Mouse (Mus musculus) limb, embryonic 13.5 days (tissue): ENCODE measurements at regions not wholly inside any gene's neighbourhood (a gene's known extent, or its start where the extent isn't known, plus 50 kb on each side); places are given as distances from the start of the nearest gene placed in this dataset.

Experiments used
- ATAC-seq: fragments of 200-750 bp; cut with Nextera tagmentation; 2 replicates; pipeline ENCODE4 v1.8.0; 2017; ENCODE audit warnings: low read depth, moderate number of reproducible peaks, moderate TSS enrichment; ENCODE audit not compliant: low FRiP score
- H3K27ac ChIP-seq: fragments of 300-500 bp; sonication (generic); 2 replicates; pipeline ENCODE4 v1.5.1; 2015; ENCODE audit warnings: inconsistent platforms, mild to moderate bottlenecking, moderate library complexity
- H3K27me3 ChIP-seq: fragments of 300-500 bp; sonication (generic); 2 replicates; pipeline ENCODE4 v1.6.1; 2015; ENCODE audit warnings: mild to moderate bottlenecking, inconsistent platforms
- H3K36me3 ChIP-seq: fragments of 300-500 bp; sonication (generic); 2 replicates; pipeline ENCODE4 v1.6.1; 2015; ENCODE audit warnings: inconsistent platforms, mild to moderate bottlenecking, moderate library complexity
- H3K4me1 ChIP-seq: fragments of 300-500 bp; sonication (generic); 2 replicates; pipeline ENCODE4 v1.6.1; 2015; ENCODE audit warnings: inconsistent platforms
- H3K4me2 ChIP-seq: fragments of 300-500 bp; sonication (generic); replicated peaks from 2 replicates; pipeline ENCODE4 v1.6.1; 2015; ENCODE audit warnings: inconsistent platforms, mild to moderate bottlenecking, moderate library complexity
- H3K4me3 ChIP-seq: fragments of 300-500 bp; sonication (generic); 2 replicates; pipeline ENCODE4 v1.5.1; 2015; ENCODE audit warnings: moderate library complexity, mild to moderate bottlenecking, inconsistent platforms
- H3K9ac ChIP-seq: fragments of 300-500 bp; sonication (generic); 2 replicates; pipeline ENCODE4 v1.6.1; 2015; ENCODE audit warnings: mild to moderate bottlenecking, inconsistent platforms
- H3K9me3 ChIP-seq: fragments of 300-500 bp; sonication (generic); 2 replicates; pipeline ENCODE4 v1.6.1; 2016; ENCODE audit warnings: inconsistent platforms
- WGBS: fragments of 180-500 bp; shearing (Covaris S2); methylation state at CpG from one replicate; pipeline ENCODE4 v1.1.7; 2015; 5-methylcytosine and 5-hydroxymethylcytosine counted together

DNA sequence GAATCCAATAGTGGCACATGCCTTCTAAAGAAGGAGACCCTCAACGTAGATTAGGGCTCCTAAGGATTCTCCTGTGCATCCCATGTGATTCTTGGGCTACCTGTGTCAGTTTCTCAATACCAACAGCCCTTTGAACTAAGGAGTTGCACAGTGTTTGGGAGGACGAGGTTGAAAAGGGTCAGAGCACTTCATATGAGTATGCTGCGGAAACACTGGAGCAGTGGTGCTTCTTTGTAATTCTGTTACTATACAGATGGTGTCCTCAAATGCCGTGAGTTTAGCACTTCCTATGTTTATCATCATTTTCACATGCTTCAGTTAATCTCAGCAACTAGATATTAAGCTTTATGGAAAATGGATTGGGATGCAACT is 592.3 kb downstream of the Serpinb8 start:
- no peaks in the 10 kb centered on the region for H3K27me3 ChIP-seq
- H3K36me3 ChIP-seq: no peaks in the 10 kb centered on the region
- no peak overlapping the region for H3K27ac ChIP-seq
- no peak overlapping the region for H3K4me3 ChIP-seq
- H3K4me1 ChIP-seq: 0 out of 2 replicates have a peak, but pooled peaks cover 3% of the 10 kb centered on the region
- no peaks in the 10 kb centered on the region for H3K9me3 ChIP-seq
- ATAC-seq: no peak
- no peak overlapping the region for H3K9ac ChIP-seq
- 47% methylated on average over 4 of the region's 4 CpGs for WGBS
- H3K4me2 ChIP-seq: no peak overlapping the region

DNA sequence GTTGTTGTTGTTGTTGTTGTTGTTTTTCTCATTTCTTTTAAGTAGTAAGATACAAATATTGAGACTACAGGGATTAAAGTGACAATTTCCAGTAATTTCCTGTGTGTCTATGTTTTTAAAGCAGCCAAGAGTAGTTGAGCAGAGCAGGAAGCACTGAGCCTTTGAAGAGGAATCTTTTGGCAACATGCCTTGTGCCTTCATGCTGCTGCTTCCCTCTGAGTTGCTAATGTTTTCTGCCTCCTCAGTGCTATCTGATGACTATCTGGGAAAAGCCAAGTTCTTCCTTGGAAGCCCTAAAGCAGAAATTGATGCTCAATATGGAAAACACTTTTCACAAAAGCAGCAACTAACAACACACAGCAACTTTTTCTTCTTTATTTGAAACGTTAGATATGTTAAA is 634.2 kb downstream of the Serpinb8 start:
- no peak overlapping the region for H3K4me3 ChIP-seq
- no peaks in the 10 kb centered on the region for H3K4me1 ChIP-seq
- H3K27me3 ChIP-seq: no peaks in the 10 kb centered on the region
- no peak overlapping the region for H3K9ac ChIP-seq
- WGBS: 77% methylated on average over 1 of the region's 1 CpGs
- no peaks in the 10 kb centered on the region for H3K9me3 ChIP-seq
- H3K27ac ChIP-seq: no peak overlapping the region
- no peak overlapping the region for H3K4me2 ChIP-seq
- no peaks in the 10 kb centered on the region for H3K36me3 ChIP-seq
- no peak for ATAC-seq

DNA sequence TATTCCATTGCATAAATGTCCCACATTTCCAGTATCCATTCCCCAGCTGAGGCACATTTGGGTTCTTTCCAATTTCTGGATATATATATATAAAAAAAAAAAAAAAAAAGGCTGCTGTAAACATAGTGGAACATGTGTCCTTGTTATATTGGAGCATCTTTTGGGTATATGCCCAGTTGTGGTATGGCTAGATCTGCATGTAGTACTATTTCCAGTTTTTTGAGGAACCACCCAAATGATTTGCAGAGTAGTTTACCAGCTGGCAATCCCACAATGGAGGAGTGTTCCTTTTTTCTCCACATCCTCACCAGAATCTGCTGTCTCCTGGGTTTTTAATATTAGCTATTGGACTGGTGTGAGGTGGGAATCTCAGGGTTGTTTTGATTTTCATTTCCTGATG is 650.3 kb downstream of the Serpinb8 start:
- Histone ChIP-seq H3K27me3 (no peaks in the 10 kb centered on the region), H3K4me3 (no peak overlapping the region), H3K9ac (no peak overlapping the region), H3K36me3 (no peaks in the 10 kb centered on the region), H3K9me3 (no peaks in the 10 kb centered on the region), H3K4me1 (no peaks in the 10 kb centered on the region), H3K4me2 (no peak overlapping the region), H3K27ac (no peak overlapping the region)
- no peak for ATAC-seq

DNA sequence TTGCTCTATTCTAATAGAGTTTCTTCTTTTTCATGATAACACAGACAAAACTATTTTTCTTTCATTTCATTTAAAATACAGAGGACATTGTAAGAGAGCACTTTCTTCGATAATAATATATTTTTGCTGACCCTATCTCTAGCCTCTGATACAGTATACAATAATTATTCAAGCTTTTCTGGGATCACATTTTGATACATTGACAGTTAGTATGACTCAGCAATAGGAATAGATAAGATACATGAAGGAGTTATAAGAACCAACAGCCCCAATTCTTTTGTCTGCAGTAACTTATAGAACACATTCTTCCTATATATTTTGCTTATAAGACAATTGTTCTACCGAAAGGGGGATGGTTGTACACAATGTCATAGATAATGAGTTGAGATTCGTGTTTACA is 665.3 kb downstream of the Serpinb8 start:
- H3K4me3 ChIP-seq: no peak overlapping the region
- 87% methylated on average over 3 of the region's 3 CpGs for WGBS
- H3K9me3 ChIP-seq: no peaks in the 10 kb centered on the region
- no peaks in the 10 kb centered on the region for H3K36me3 ChIP-seq
- H3K27ac ChIP-seq: no peak overlapping the region
- H3K4me2 ChIP-seq: no peak overlapping the region
- no peaks in the 10 kb centered on the region for H3K27me3 ChIP-seq
- no peaks in the 10 kb centered on the region for H3K4me1 ChIP-seq
- H3K9ac ChIP-seq: no peak overlapping the region
- ATAC-seq: no peak

DNA sequence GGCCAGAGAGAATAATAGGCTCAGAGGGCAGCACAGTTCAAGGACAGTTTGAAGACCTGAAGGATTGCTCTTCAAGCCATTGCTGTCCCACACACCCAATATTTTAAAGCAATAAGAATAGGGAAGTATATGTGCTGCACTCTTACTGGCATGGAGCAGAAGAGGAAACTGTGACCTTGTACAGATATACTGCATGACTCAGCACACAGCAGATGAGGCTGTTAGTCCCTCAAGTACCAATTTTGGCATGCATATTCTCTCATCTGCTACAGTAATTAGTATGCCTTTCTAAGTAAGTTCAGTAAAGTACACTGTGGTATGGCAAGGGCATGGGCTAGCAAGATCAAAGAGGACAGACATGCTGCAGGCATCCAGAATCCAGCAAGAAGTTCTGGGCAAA is 669.5 kb downstream of the Serpinb8 start:
- no peak overlapping the region for H3K4me2 ChIP-seq
- no peaks in the 10 kb centered on the region for H3K36me3 ChIP-seq
- no peak overlapping the region for H3K27ac ChIP-seq
- H3K9ac ChIP-seq: no peak overlapping the region
- ATAC-seq: no peak
- no peaks in the 10 kb centered on the region for H3K9me3 ChIP-seq
- H3K4me3 ChIP-seq: no peak overlapping the region
- no peaks in the 10 kb centered on the region for H3K4me1 ChIP-seq
- no peaks in the 10 kb centered on the region for H3K27me3 ChIP-seq

DNA sequence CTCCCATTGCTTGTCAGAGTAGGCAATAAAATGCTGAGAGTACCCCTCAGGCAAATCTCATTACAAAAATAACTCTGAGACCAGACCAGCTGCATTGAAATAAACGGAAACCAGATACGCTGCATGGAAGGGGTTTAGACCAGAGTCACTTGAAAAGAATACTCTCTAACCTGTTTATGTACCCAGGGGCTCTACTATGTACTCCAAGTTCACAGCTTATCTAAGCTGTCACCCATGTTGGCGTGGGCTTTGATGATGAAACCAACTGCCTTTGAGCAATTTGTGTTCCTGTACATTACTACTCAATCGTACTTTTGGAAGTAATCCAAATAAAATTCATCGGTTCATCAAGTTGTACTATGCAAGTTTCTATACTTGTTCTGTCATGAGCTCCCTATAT is 692.3 kb downstream of the Serpinb8 start:
- no peaks in the 10 kb centered on the region for H3K9me3 ChIP-seq
- no peak overlapping the region for H3K4me2 ChIP-seq
- H3K27ac ChIP-seq: no peak overlapping the region
- peak; percentile 61; the same call in 1 of the 2 replicates for ATAC-seq
- H3K27me3 ChIP-seq: no peaks in the 10 kb centered on the region
- H3K4me1 ChIP-seq: 0 out of 2 replicates have a peak, but pooled peaks cover 4% of the 10 kb centered on the region
- H3K36me3 ChIP-seq: no peaks in the 10 kb centered on the region
- no peak overlapping the region for H3K4me3 ChIP-seq
- no peak overlapping the region for H3K9ac ChIP-seq
- WGBS: 31% methylated on average over 5 of the region's 5 CpGs

DNA sequence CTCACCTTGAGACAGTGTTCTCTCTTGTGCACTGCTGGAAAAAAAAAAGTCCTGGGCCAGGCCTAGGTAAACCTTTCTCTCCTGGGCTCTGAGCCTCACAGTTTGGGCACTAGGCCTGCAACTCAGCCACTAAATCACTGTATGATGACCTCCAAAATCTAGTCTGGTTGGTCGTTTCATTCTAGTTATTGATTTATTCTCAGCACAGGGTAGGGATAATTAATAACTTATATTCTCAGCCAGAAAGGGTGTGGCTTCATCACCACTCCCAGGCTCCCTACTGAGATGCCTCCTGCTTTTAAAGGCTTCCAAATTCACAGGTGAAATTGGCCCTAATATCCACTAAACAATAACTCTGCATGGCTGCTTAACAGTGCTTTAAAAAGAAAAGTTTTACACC is 696.8 kb downstream of the Serpinb8 start:
- Histone ChIP-seq H3K4me2 (no peak overlapping the region), H3K27me3 (no peaks in the 10 kb centered on the region), H3K9ac (no peak overlapping the region), H3K4me1 (0 out of 2 replicates have a peak, but pooled peaks cover 4% of the 10 kb centered on the region), H3K4me3 (no peak overlapping the region), H3K27ac (no peak overlapping the region), H3K36me3 (no peaks in the 10 kb centered on the region), H3K9me3 (no peaks in the 10 kb centered on the region)
- 60% methylated on average over 1 of the region's 1 CpGs for WGBS
- ATAC-seq: no peak
